Mouse (Mus musculus) forebrain, embryonic 12.5 days (tissue): ENCODE measurements around the gene Fignl2. TPM values are rescaled to one million over a fixed set of nuclear protein-coding genes. Genes with fewer than 3 reads are reported as not detected.

Experiments
- ATAC-seq: fragments of 200-750 bp; cut with Nextera tagmentation; 2 replicates; pipeline ENCODE4 v1.8.0; 2017; ENCODE audit warnings: moderate TSS enrichment; ENCODE audit not compliant: low FRiP score
- H3K27ac ChIP-seq: fragments of 300-500 bp; sonication (generic); 2 replicates; pipeline ENCODE4 v1.5.1; 2016; ENCODE audit warnings: mild to moderate bottlenecking
- H3K27me3 ChIP-seq: fragments of 300-500 bp; sonication (generic); 2 replicates; pipeline ENCODE4 v1.6.1; 2016; ENCODE audit warnings: mild to moderate bottlenecking
- H3K36me3 ChIP-seq: fragments of 300-500 bp; sonication (generic); replicated peaks from 2 replicates; pipeline ENCODE4 v1.6.1; 2016; ENCODE audit warnings: mild to moderate bottlenecking
- H3K4me1 ChIP-seq: fragments of 300-500 bp; sonication (generic); 2 replicates; pipeline ENCODE4 v1.6.1; 2016
- H3K4me2 ChIP-seq: fragments of 300-500 bp; sonication (generic); 2 replicates; pipeline ENCODE4 v1.6.1; 2016; ENCODE audit warnings: mild to moderate bottlenecking, moderate library complexity
- H3K4me3 ChIP-seq: fragments of 300-500 bp; sonication (generic); replicated peaks from 2 replicates; pipeline ENCODE4 v1.5.1; 2016; ENCODE audit warnings: mild to moderate bottlenecking
- H3K9ac ChIP-seq: fragments of 300-500 bp; sonication (generic); 2 replicates; pipeline ENCODE4 v1.6.1; 2016; ENCODE audit warnings: mild to moderate bottlenecking
- H3K9me3 ChIP-seq: fragments of 300-500 bp; sonication (generic); 2 replicates; pipeline ENCODE4 v1.6.1; 2016
- WGBS: fragments of 180-500 bp; shearing (Covaris S2); methylation state at CpG from one replicate; pipeline ENCODE4 v1.1.7; 2016; 5-methylcytosine and 5-hydroxymethylcytosine counted together
- polyA plus RNA-seq: library from polyadenylated mRNA; unstranded; fragments of >200 nt; fragmentation: Nextera tagmentation; extraction: Ambion mirVana; gene quantifications from 2 replicates; pipeline ENCODE4 v1.2.1, GENCODE M21; 2016

Fignl2 gene
- polyA plus RNA-seq, 1 experiment from 2014 or later = 0.22 TPM

- no peak; the same call in 1 of the 2 replicates for ATAC-seq
- Histone ChIP-seq H3K27me3 (peaks cover 82% of the 10 kb centered on the region), H3K4me2 (no peak overlapping the region), H3K27ac (no peak overlapping the region), H3K4me1 (peaks cover 19% of the 10 kb centered on the region), H3K36me3 (peaks cover 19% of the 10 kb centered on the region), H3K9me3 (no peaks in the 10 kb centered on the region), H3K9ac (no peak overlapping the region), H3K4me3 (no peak overlapping the region)
- WGBS = 24% methylated on average over 6 of the region's 6 CpGs
Observed at GRCm38 (mm10) chr15:101042613-101043012, 35.8 kb downstream of the Fignl2 start.

- no peak overlapping the region for H3K4me2 ChIP-seq
- peaks cover 12% of the 10 kb centered on the region for H3K4me1 ChIP-seq
- no peak for ATAC-seq
- WGBS = 71% methylated on average over 6 of the region's 6 CpGs
- H3K27me3 ChIP-seq = peaks cover 75% of the 10 kb centered on the region
- peaks cover 19% of the 10 kb centered on the region for H3K36me3 ChIP-seq
- no peak overlapping the region for H3K27ac ChIP-seq
- no peak overlapping the region for H3K4me3 ChIP-seq
- no peak overlapping the region for H3K9ac ChIP-seq
- no peaks in the 10 kb centered on the region for H3K9me3 ChIP-seq
Observed at GRCm38 (mm10) chr15:101041966-101042365, 36.4 kb downstream of the Fignl2 start.

- Histone ChIP-seq H3K4me3 (no peak overlapping the region), H3K36me3 (peaks cover 30% of the 10 kb centered on the region), H3K4me1 (no peaks in the 10 kb centered on the region), H3K9ac (no peak overlapping the region), H3K4me2 (no peak overlapping the region), H3K27me3 (peaks cover 52% of the 10 kb centered on the region), H3K9me3 (no peaks in the 10 kb centered on the region), H3K27ac (no peak overlapping the region)
- 45% methylated on average over 17 of the region's 17 CpGs for WGBS
- no peak for ATAC-seq
Observed at GRCm38 (mm10) chr15:101039651-101040050, 38.7 kb downstream of the Fignl2 start.

GRCm38 (mm10) chr15:101028960-101029359 lies 49.4 kb downstream of the Fignl2 start:
- Histone ChIP-seq H3K36me3 (peaks cover 10% of the 10 kb centered on the region), H3K4me3 (no peak overlapping the region), H3K9me3 (no peaks in the 10 kb centered on the region), H3K9ac (no peak overlapping the region), H3K4me1 (no peaks in the 10 kb centered on the region; the same call in 1 of the 2 replicates), H3K4me2 (no peak overlapping the region), H3K27me3 (no peaks in the 10 kb centered on the region), H3K27ac (0 out of 2 replicates have a peak overlapping the region, but pooled peaks have one; percentile 3)
- no peak for ATAC-seq
- WGBS = 59% methylated on average over 2 of the region's 2 CpGs

- Histone ChIP-seq H3K4me3 (no peak overlapping the region), H3K27ac (no peak overlapping the region), H3K4me2 (no peak overlapping the region), H3K9ac (no peak overlapping the region), H3K4me1 (peaks cover 10% of the 10 kb centered on the region; the same call in 1 of the 2 replicates), H3K27me3 (peaks cover 10% of the 10 kb centered on the region; the same call in 1 of the 2 replicates), H3K36me3 (peaks cover 23% of the 10 kb centered on the region; the same call in 1 of the 2 replicates), H3K9me3 (no peaks in the 10 kb centered on the region)
- WGBS = 86% methylated on average over 6 of the region's 6 CpGs
- ATAC-seq = no peak
Observed at GRCm38 (mm10) chr15:101011352-101011751, 67.0 kb downstream of the Fignl2 start.

- no peak overlapping the region for H3K9ac ChIP-seq
- H3K36me3 ChIP-seq = 0 out of 2 replicates have a peak, but pooled peaks cover 8% of the 10 kb centered on the region
- no peaks in the 10 kb centered on the region for H3K9me3 ChIP-seq
- H3K27me3 ChIP-seq = peaks cover 10% of the 10 kb centered on the region; the same call in 1 of the 2 replicates
- no peak overlapping the region for H3K4me3 ChIP-seq
- 91% methylated on average over 14 of the region's 14 CpGs for WGBS
- H3K27ac ChIP-seq = no peak overlapping the region
- no peak overlapping the region for H3K4me2 ChIP-seq
- no peak for ATAC-seq
- peaks cover 11% of the 10 kb centered on the region; the same call in 1 of the 2 replicates for H3K4me1 ChIP-seq
Observed at GRCm38 (mm10) chr15:101008386-101009010, 69.9 kb downstream of the Fignl2 start.

- Histone ChIP-seq H3K27me3 (peaks cover 10% of the 10 kb centered on the region; the same call in 1 of the 2 replicates), H3K9me3 (no peaks in the 10 kb centered on the region), H3K4me2 (peak overlapping the region; percentile 50; the same call in 1 of the 2 replicates), H3K36me3 (peaks cover 7% of the 10 kb centered on the region), H3K9ac (no peak overlapping the region), H3K4me1 (peaks cover 11% of the 10 kb centered on the region; the same call in 1 of the 2 replicates), H3K4me3 (no peak overlapping the region), H3K27ac (no peak overlapping the region)
- 66% methylated on average over 7 of the region's 7 CpGs for WGBS
- ATAC-seq = no peak
Observed at GRCm38 (mm10) chr15:101007236-101007635, 71.1 kb downstream of the Fignl2 start.

GRCm38 (mm10) chr15:101006251-101007040 lies 71.9 kb downstream of the Fignl2 start:
- peaks cover 10% of the 10 kb centered on the region; the same call in 1 of the 2 replicates for H3K27me3 ChIP-seq
- H3K4me3 ChIP-seq = peak overlapping the region; percentile 32
- peak; percentile 88 for ATAC-seq
- H3K27ac ChIP-seq = no peak overlapping the region
- 0 out of 2 replicates have a peak overlapping the region, but pooled peaks have one; percentile 27 for H3K9ac ChIP-seq
- H3K36me3 ChIP-seq = peaks cover 10% of the 10 kb centered on the region
- no peaks in the 10 kb centered on the region for H3K9me3 ChIP-seq
- peaks cover 11% of the 10 kb centered on the region; the same call in 1 of the 2 replicates for H3K4me1 ChIP-seq
- WGBS = 14% methylated on average over 14 of the region's 15 CpGs
- peak overlapping the region; percentile 50 for H3K4me2 ChIP-seq

- ATAC-seq = no peak
- H3K36me3 ChIP-seq = peaks cover 7% of the 10 kb centered on the region
- H3K9me3 ChIP-seq = no peaks in the 10 kb centered on the region
- no peak overlapping the region for H3K27ac ChIP-seq
- no peak overlapping the region for H3K4me2 ChIP-seq
- H3K27me3 ChIP-seq = peaks cover 10% of the 10 kb centered on the region; the same call in 1 of the 2 replicates
- H3K4me3 ChIP-seq = no peak overlapping the region
- WGBS = 88% methylated on average over 8 of the region's 8 CpGs
- H3K9ac ChIP-seq = no peak overlapping the region
- peaks cover 11% of the 10 kb centered on the region; the same call in 1 of the 2 replicates for H3K4me1 ChIP-seq
Observed at GRCm38 (mm10) chr15:101005717-101006116, 72.7 kb downstream of the Fignl2 start.

GRCm38 (mm10) chr15:101004538-101004937 lies 73.8 kb downstream of the Fignl2 start:
- WGBS = 65% methylated on average over 3 of the region's 3 CpGs
- H3K27ac ChIP-seq = no peak overlapping the region

GRCm38 (mm10) chr15:101002466-101002865 lies 75.9 kb downstream of the Fignl2 start:
- Histone ChIP-seq H3K4me1 (peaks cover 11% of the 10 kb centered on the region; the same call in 1 of the 2 replicates), H3K4me2 (no peak overlapping the region), H3K9ac (no peak overlapping the region), H3K4me3 (no peak overlapping the region), H3K27ac (no peak overlapping the region), H3K27me3 (0 out of 2 replicates have a peak, but pooled peaks cover 4% of the 10 kb centered on the region), H3K9me3 (no peaks in the 10 kb centered on the region), H3K36me3 (peaks cover 7% of the 10 kb centered on the region)
- WGBS = 91% methylated on average over 3 of the region's 3 CpGs
- ATAC-seq = no peak

More at GRCm38 (mm10) chr15:101004538-101004937, 73.8 kb downstream of the Fignl2 start:
- ATAC-seq = no peak
- Histone ChIP-seq H3K9ac (no peak overlapping the region), H3K4me1 (peaks cover 11% of the 10 kb centered on the region; the same call in 1 of the 2 replicates), H3K4me3 (no peak overlapping the region), H3K9me3 (no peaks in the 10 kb centered on the region), H3K4me2 (no peak overlapping the region), H3K27me3 (peaks cover 10% of the 10 kb centered on the region; the same call in 1 of the 2 replicates), H3K36me3 (peaks cover 7% of the 10 kb centered on the region)

GRCm38 (mm10) chr15:101001685-101002084 lies 76.7 kb downstream of the Fignl2 start:
- Histone ChIP-seq H3K36me3 (peaks cover 7% of the 10 kb centered on the region), H3K4me3 (no peak overlapping the region), H3K9ac (no peak overlapping the region), H3K4me1 (peaks cover 4% of the 10 kb centered on the region; the same call in 1 of the 2 replicates), H3K9me3 (no peaks in the 10 kb centered on the region), H3K27me3 (no peaks in the 10 kb centered on the region), H3K27ac (no peak overlapping the region), H3K4me2 (no peak overlapping the region)
- ATAC-seq = no peak
- WGBS = 97% methylated on average over 1 of the region's 1 CpGs
